Mouse (Mus musculus): ENCODE results near the gene Commd4.

GRCm38 (mm10) chr9:57137246-57137645, 20.9 kb downstream of the Commd4 start:
- TF ChIP-seq CTCF (IDR thresholded peaks at IDR 0.05) (no peak), EP300 (IDR thresholded peaks at IDR 0.05) (no peak)

All from lung, postnatal 0 days (tissue).